In the genomic region with DNA sequence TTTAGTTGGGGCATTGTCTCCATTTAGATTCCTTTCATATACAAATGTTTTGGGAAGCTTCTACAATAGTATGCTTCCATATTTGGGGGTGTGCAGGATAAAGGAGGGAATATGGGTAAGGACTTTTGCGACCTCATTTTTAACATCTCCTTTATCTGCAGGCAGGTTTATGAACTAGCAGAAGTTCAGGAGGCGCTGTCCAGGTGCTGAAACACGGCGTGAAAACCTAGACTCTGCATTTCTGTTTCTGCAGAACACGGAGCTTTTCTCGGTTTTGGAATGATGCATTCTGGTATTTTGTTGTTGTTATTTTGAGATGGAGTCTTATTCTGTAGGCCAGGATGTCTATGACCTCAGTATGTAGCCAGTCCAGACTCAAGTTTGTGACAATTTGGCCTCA, we compare ENCODE assay signal across 12 mouse cellular contexts. TPM values are rescaled to one million over a fixed set of nuclear protein-coding genes. Genes with fewer than 3 reads are reported as not detected.
A peak's percentile ranks its signal among the peaks of the same experiment; 100 is the strongest.
DNase-seq lines count a peak whose midpoint lies in the region; ATAC-seq lines count a peak whose summit lies in the region.
"Had no signal": no experiment of that assay in that cellular context is flagged by ENCODE, and none has a peak within 500 bp of the region (broad histone marks: within the 10 kb centered on the region; RNA-seq: fewer than 3 reads in every experiment).

No protein-coding gene starts in this region.

- no peak overlapping the region for H3K9ac ChIP-seq in neural tube, embryonic 15.5 days (replicated peaks)
- no peak overlapping the region for H3K9ac ChIP-seq in neural tube, embryonic 11.5 days (ENCODE audit: low read length)

- H3K9me3 ChIP-seq in neural tube, embryonic 15.5 days (replicated peaks), result no peaks in the 10 kb centered on the region
- H3K9me3 ChIP-seq in neural tube, embryonic 11.5 days (ENCODE audit: control insufficient read depth, low read length), result no peaks in the 10 kb centered on the region
- H3K9me3 ChIP-seq: midbrain, embryonic 10.5 days had no signal

- H3K4me2 ChIP-seq in neural tube, embryonic 15.5 days, result no peak overlapping the region
- no peak overlapping the region for H3K4me2 ChIP-seq in neural tube, embryonic 11.5 days (ENCODE audit: low read depth)

- intact Hi-C loops in left cerebral cortex, postnatal 14 days (cut with DNase I), result no loop called here
- intact Hi-C loops in left cerebral cortex, postnatal 4 days (cut with DNase I), result no loop called here

- no peak overlapping the region for H3K4me3 ChIP-seq in neural tube, embryonic 15.5 days (replicated peaks)
- no peak overlapping the region for H3K4me3 ChIP-seq in neural tube, embryonic 11.5 days (ENCODE audit: low read depth, low read length)
- H3K4me3 ChIP-seq: erythroblast, embryonic 14.5 days; midbrain, embryonic 10.5 days had no signal

- H3K4me1 ChIP-seq in neural tube, embryonic 15.5 days, result no peaks in the 10 kb centered on the region
- no peaks in the 10 kb centered on the region for H3K4me1 ChIP-seq in neural tube, embryonic 11.5 days (ENCODE audit: control insufficient read depth, insufficient read depth, low read length)
- H3K4me1 ChIP-seq: midbrain, embryonic 10.5 days had no signal

- ATAC-seq in neural tube, embryonic 15.5 days (ENCODE audit: low FRiP score), result no peak
- ATAC-seq in neural tube, embryonic 11.5 days (ENCODE audit: insufficient read depth, low FRiP score, low TSS enrichment), result no peak

- peak; percentile 63 for DNase-seq in adrenal gland, postnatal 10 days
- no peak for DNase-seq in adrenal gland, postnatal 4 days (ENCODE audit: low spot score in 2 of 2)
- peak; percentile 29 for DNase-seq in neural tube, embryonic 10.5 days (ENCODE audit: extremely low spot score, low spot score)
- DNase-seq in embryo, embryonic 11 days, result peak; percentile 68
- peak; percentile 25 for DNase-seq in neural tube, embryonic 11.5 days (ENCODE audit: low spot score)
- DNase-seq in left cerebral cortex, postnatal 14 days (ENCODE audit: low spot score in 2 of 2), result no peak
- no peak for DNase-seq in left cerebral cortex, postnatal 4 days

- 0 out of 2 replicates have a peak, but pooled peaks cover 2% of the 10 kb centered on the region for H3K27me3 ChIP-seq in neural tube, embryonic 15.5 days (replicated peaks)
- no peaks in the 10 kb centered on the region for H3K27me3 ChIP-seq in neural tube, embryonic 11.5 days (ENCODE audit: control insufficient read depth, insufficient read depth, low read length)

- no peak overlapping the region for H3K27ac ChIP-seq in neural tube, embryonic 15.5 days (replicated peaks)
- no peak overlapping the region for H3K27ac ChIP-seq in neural tube, embryonic 11.5 days (ENCODE audit: low read depth, low read length)
- H3K27ac ChIP-seq: midbrain, embryonic 10.5 days had no signal

- H3K36me3 ChIP-seq in neural tube, embryonic 15.5 days, result no peaks in the 10 kb centered on the region
- no peaks in the 10 kb centered on the region for H3K36me3 ChIP-seq in neural tube, embryonic 11.5 days (ENCODE audit: control insufficient read depth, insufficient read depth, low read length)
- H3K36me3 ChIP-seq: midbrain, embryonic 10.5 days had no signal

- 44% methylated on average over 6 of the region's 6 CpGs for WGBS in neural tube, embryonic 15.5 days
- 34% methylated on average over 6 of the region's 6 CpGs for WGBS in neural tube, embryonic 11.5 days

RNA-seq across cellular contexts. Expression of gene Olfr222, which starts 8.5 kb away (rescaled TPM):
- not detected for total RNA-seq in adrenal gland, postnatal 10 days (2021)
- total RNA-seq in adrenal gland, postnatal 4 days (2021), result not detected
- polyA plus RNA-seq in neural tube, embryonic 15.5 days (2015; fragmentation: Nextera tagmentation; extraction: Ambion mirVana), result not detected in 2 replicates
- polyA plus RNA-seq in neural tube, embryonic 11.5 days (2014; fragmentation: Nextera tagmentation; extraction: Ambion mirVana), result not detected in 2 replicates
- total RNA-seq in left cerebral cortex, postnatal 14 days (2021), result not detected
- not detected for total RNA-seq in left cerebral cortex, postnatal 4 days (2021)
- total RNA-seq: left cerebral cortex, adult 18-20 months had no signal
- polyA plus RNA-seq: erythroblast, embryonic 14.5 days; heart, embryonic 14.5 days; midbrain, embryonic 10.5 days had no signal

RNA-seq across cellular contexts. Expression of gene Olfr223, which starts 8.6 kb away (rescaled TPM):
- total RNA-seq in adrenal gland, postnatal 10 days (2021), result not detected
- total RNA-seq in adrenal gland, postnatal 4 days (2021), result not detected
- polyA plus RNA-seq in neural tube, embryonic 15.5 days (2015; fragmentation: Nextera tagmentation; extraction: Ambion mirVana), result not detected in 2 replicates
- polyA plus RNA-seq in neural tube, embryonic 11.5 days (2014; fragmentation: Nextera tagmentation; extraction: Ambion mirVana), result not detected in 2 replicates
- total RNA-seq in left cerebral cortex, postnatal 14 days (2021), result not detected
- total RNA-seq in left cerebral cortex, postnatal 4 days (2021), result not detected
- total RNA-seq: left cerebral cortex, adult 18-20 months had no signal
- polyA plus RNA-seq: erythroblast, embryonic 14.5 days; heart, embryonic 14.5 days; midbrain, embryonic 10.5 days had no signal

RNA-seq across cellular contexts. Expression of gene Nlrp3, which starts 43.2 kb away (rescaled TPM):
- under 1 TPM; 0.42 to 0.51 TPM for total RNA-seq in adrenal gland, postnatal 10 days (2021)
- under 1 TPM; 0.84 to 0.85 TPM for total RNA-seq in adrenal gland, postnatal 4 days (2021)
- 0.20 and 0.24 TPM in 2 replicates for polyA plus RNA-seq in neural tube, embryonic 15.5 days (2015; fragmentation: Nextera tagmentation; extraction: Ambion mirVana)
- 0.11 and 0.14 TPM in 2 replicates for polyA plus RNA-seq in neural tube, embryonic 11.5 days (2014; fragmentation: Nextera tagmentation; extraction: Ambion mirVana)
- total RNA-seq in left cerebral cortex, postnatal 14 days (2021), result 1 to 10 TPM in 1 of 2 experiments, under 1 TPM in 1; 0.80 to 1.1 TPM
- under 1 TPM; 0.50 to 0.60 TPM for total RNA-seq in left cerebral cortex, postnatal 4 days (2021)

RNA-seq across cellular contexts. Expression of gene Zkscan17, which starts 58.0 kb away (rescaled TPM):
- total RNA-seq in adrenal gland, postnatal 10 days (2021), result 10 to 100 TPM; 22.6 to 23.4 TPM
- total RNA-seq in adrenal gland, postnatal 4 days (2021), result 10 to 100 TPM; 37.3 to 38.1 TPM
- 12.9 and 14.7 TPM in 2 replicates for polyA plus RNA-seq in neural tube, embryonic 15.5 days (2015; fragmentation: Nextera tagmentation; extraction: Ambion mirVana)
- 26.0 and 27.9 TPM in 2 replicates for polyA plus RNA-seq in neural tube, embryonic 11.5 days (2014; fragmentation: Nextera tagmentation; extraction: Ambion mirVana)
- total RNA-seq in left cerebral cortex, postnatal 14 days (2021), result 10 to 100 TPM; 12.5 to 14.0 TPM
- 10 to 100 TPM; 16.9 to 20.4 TPM for total RNA-seq in left cerebral cortex, postnatal 4 days (2021)

Comparison
In these comparisons a context has a peak if more than half of its experiments do, and no peak if none do; other contexts are left out.
1. DNase-seq: peak in adrenal gland, postnatal 10 days (single experiment), neural tube, embryonic 10.5 days (single experiment), embryo, embryonic 11 days (single experiment) and neural tube, embryonic 11.5 days (single experiment); none in adrenal gland, postnatal 4 days (0 of 2), left cerebral cortex, postnatal 14 days (0 of 2) and left cerebral cortex, postnatal 4 days (single experiment).